Mouse (Mus musculus): ENCODE measurements around the gene Lrba. TPM values are rescaled to one million over a fixed set of nuclear protein-coding genes. Genes with fewer than 3 reads are reported as not detected.
A peak's percentile ranks its signal among the peaks of the same experiment; 100 is the strongest.

The Lrba gene
- polyA plus RNA-seq, 1 experiment from 2014 or later: 1.8 TPM

- WGBS (ENCODE audit: insufficient replicate concordance): 42% methylated on average over 4 of the region's 4 CpGs
- TF ChIP-seq CTCF (IDR thresholded peaks at IDR 0.05; ENCODE audit: low read depth): no peak
- no peak for TF ChIP-seq EP300 (IDR thresholded peaks at IDR 0.05; ENCODE audit: low read depth)
- no peak overlapping the region for H3K4me2 ChIP-seq (ENCODE audit: low read depth, low read length)
Measured at GRCm38 (mm10) chr3:86627008-86627743, 402.7 kb downstream of the Lrba start.

GRCm38 (mm10) chr3:86629379-86629778, 404.9 kb downstream of the Lrba start:
- H3K27ac ChIP-seq (ENCODE audit: low read depth): no peak overlapping the region
- WGBS (ENCODE audit: insufficient replicate concordance): 52% methylated on average over 4 of the region's 4 CpGs
- no peak for TF ChIP-seq CTCF (IDR thresholded peaks at IDR 0.05; ENCODE audit: low read depth)
- no peak for TF ChIP-seq EP300 (IDR thresholded peaks at IDR 0.05; ENCODE audit: low read depth)
- no peak overlapping the region for H3K4me3 ChIP-seq (ENCODE audit: low read depth, low read length)
- DNase-seq (no peak), ATAC-seq (no peak)
- H3K27me3 ChIP-seq (ENCODE audit: insufficient read depth, low read length): no peaks in the 10 kb centered on the region
- H3K9me3 ChIP-seq (ENCODE audit: low read length): no peaks in the 10 kb centered on the region
- no peak overlapping the region for H3K4me2 ChIP-seq (ENCODE audit: low read depth, low read length)
- H3K9ac ChIP-seq (replicated peaks): no peak overlapping the region
- H3K36me3 ChIP-seq (replicated peaks; ENCODE audit: insufficient read depth, low read length): no peaks in the 10 kb centered on the region
- no peaks in the 10 kb centered on the region for H3K4me1 ChIP-seq (ENCODE audit: insufficient read depth)

More at GRCm38 (mm10) chr3:86627008-86627743, 402.7 kb downstream of the Lrba start:
- no peak overlapping the region for H3K9ac ChIP-seq (replicated peaks)
- no peaks in the 10 kb centered on the region for H3K9me3 ChIP-seq (ENCODE audit: low read length)
- DNase-seq (no peak), ATAC-seq (no peak)
- H3K4me1 ChIP-seq (ENCODE audit: insufficient read depth): no peaks in the 10 kb centered on the region
- no peak overlapping the region for H3K4me3 ChIP-seq (ENCODE audit: low read depth, low read length)
- no peaks in the 10 kb centered on the region for H3K27me3 ChIP-seq (ENCODE audit: insufficient read depth, low read length)
- no peak overlapping the region for H3K27ac ChIP-seq (ENCODE audit: low read depth)
- no peaks in the 10 kb centered on the region for H3K36me3 ChIP-seq (replicated peaks; ENCODE audit: insufficient read depth, low read length)

- H3K4me3 ChIP-seq (ENCODE audit: low read depth, low read length): no peak overlapping the region
- no peaks in the 10 kb centered on the region for H3K9me3 ChIP-seq (ENCODE audit: low read length)
- H3K36me3 ChIP-seq (replicated peaks; ENCODE audit: insufficient read depth, low read length): no peaks in the 10 kb centered on the region
- H3K27me3 ChIP-seq (ENCODE audit: insufficient read depth, low read length): no peaks in the 10 kb centered on the region
- peaks cover 6% of the 10 kb centered on the region for H3K4me1 ChIP-seq (ENCODE audit: insufficient read depth)
- H3K9ac ChIP-seq (replicated peaks): no peak overlapping the region
- 0 out of 2 replicates have a peak overlapping the region, but pooled peaks have one; percentile 32 for H3K4me2 ChIP-seq (ENCODE audit: low read depth, low read length)
- 70% methylated on average over 5 of the region's 5 CpGs for WGBS (ENCODE audit: insufficient replicate concordance)
- TF ChIP-seq EP300 (IDR thresholded peaks at IDR 0.05; ENCODE audit: low read depth): no peak
- TF ChIP-seq CTCF (IDR thresholded peaks at IDR 0.05; ENCODE audit: low read depth): no peak
- no peak for DNase-seq
- H3K27ac ChIP-seq (ENCODE audit: low read depth): 0 out of 2 replicates have a peak overlapping the region, but pooled peaks have one; percentile 48
- ATAC-seq: peak; percentile 33; the same call in 1 of the 2 replicates
Measured at GRCm38 (mm10) chr3:86635464-86635863, 411.0 kb downstream of the Lrba start.

DNA sequence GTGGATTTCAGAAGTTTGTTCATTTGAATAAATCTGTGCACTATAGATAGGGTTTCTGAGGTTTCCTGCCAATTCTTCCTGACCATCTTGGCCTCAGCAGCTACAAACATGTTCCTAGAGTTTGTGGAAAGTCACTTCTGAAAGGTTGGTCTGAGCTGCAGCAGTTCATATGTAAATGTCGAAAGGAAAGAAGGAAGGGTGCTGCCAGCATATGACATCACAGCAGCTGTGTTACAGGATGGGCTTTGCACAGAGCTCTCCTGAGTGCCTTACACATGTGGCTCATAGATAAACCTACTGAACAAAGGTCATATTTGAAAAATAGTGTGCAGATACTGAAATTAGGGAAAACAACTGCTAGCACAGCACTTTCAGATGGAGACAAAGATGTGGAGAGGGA, 411.5 kb downstream of the Lrba start:
- no peaks in the 10 kb centered on the region for H3K9me3 ChIP-seq (ENCODE audit: low read length)
- H3K4me1 ChIP-seq (ENCODE audit: insufficient read depth): peaks cover 6% of the 10 kb centered on the region
- H3K4me2 ChIP-seq (ENCODE audit: low read depth, low read length): peak overlapping the region; percentile 32; the same call in 1 of the 2 replicates
- peak; percentile 27 for DNase-seq
- WGBS (ENCODE audit: insufficient replicate concordance): 15% methylated on average over 1 of the region's 1 CpGs
- no peaks in the 10 kb centered on the region for H3K27me3 ChIP-seq (ENCODE audit: insufficient read depth, low read length)
- TF ChIP-seq CTCF (IDR thresholded peaks at IDR 0.05; ENCODE audit: low read depth): no peak
- no peak for TF ChIP-seq EP300 (IDR thresholded peaks at IDR 0.05; ENCODE audit: low read depth)
- no peak overlapping the region for H3K4me3 ChIP-seq (ENCODE audit: low read depth, low read length)
- no peaks in the 10 kb centered on the region for H3K36me3 ChIP-seq (replicated peaks; ENCODE audit: insufficient read depth, low read length)
- no peak overlapping the region for H3K27ac ChIP-seq (ENCODE audit: low read depth)
- ATAC-seq: peak; percentile 69
- H3K9ac ChIP-seq (replicated peaks): no peak overlapping the region

DNA sequence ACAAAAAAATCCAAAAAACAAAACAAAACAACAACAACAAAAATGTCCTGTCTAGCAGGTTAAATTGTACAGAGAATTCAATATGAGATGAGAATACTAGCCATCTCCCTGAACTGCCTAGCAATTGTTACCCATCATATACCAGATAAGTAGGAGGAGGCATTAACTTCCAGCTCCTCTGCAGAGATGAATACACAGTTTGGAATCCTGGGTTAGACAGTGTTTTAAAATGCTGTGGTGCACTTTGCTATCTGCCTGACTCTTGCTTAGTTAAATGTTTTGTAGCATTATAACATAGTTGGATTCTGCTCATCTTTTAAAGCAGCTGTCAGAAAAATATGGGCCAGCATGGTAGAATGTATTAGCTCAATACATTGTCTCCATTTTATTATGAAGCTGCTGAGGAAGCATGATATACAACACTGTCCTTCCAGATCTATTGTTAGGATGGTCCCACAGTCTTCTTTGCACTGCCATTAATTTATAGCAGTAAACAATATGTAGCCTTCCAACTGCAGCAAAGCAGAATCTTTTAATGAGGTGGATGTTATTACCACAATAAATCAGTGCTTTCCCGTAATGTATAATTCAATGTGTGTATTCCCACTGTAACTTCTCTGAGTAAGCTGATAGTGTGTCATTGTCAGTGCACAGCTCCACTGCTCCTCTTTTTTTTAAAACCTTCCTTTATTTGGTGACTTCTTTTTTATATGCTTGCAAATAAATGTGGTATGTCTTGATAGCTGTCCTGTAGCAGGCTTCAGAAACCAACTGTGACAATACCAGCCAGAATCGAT, 414.3 kb downstream of the Lrba start:
- ATAC-seq: no peak
- 88% methylated on average over 2 of the region's 2 CpGs for WGBS (ENCODE audit: insufficient replicate concordance)

GRCm38 (mm10) chr3:86641393-86641792, 416.9 kb downstream of the Lrba start:
- no peaks in the 10 kb centered on the region for H3K4me1 ChIP-seq (ENCODE audit: insufficient read depth)
- H3K36me3 ChIP-seq (replicated peaks; ENCODE audit: insufficient read depth, low read length): no peaks in the 10 kb centered on the region
- no peak for TF ChIP-seq EP300 (IDR thresholded peaks at IDR 0.05; ENCODE audit: low read depth)
- no peak for TF ChIP-seq CTCF (IDR thresholded peaks at IDR 0.05; ENCODE audit: low read depth)
- no peaks in the 10 kb centered on the region for H3K9me3 ChIP-seq (ENCODE audit: low read length)
- H3K9ac ChIP-seq (replicated peaks): no peak overlapping the region
- H3K27ac ChIP-seq (ENCODE audit: low read depth): no peak overlapping the region
- DNase-seq (no peak), ATAC-seq (no peak)
- H3K4me3 ChIP-seq (ENCODE audit: low read depth, low read length): no peak overlapping the region
- no peaks in the 10 kb centered on the region for H3K27me3 ChIP-seq (ENCODE audit: insufficient read depth, low read length)
- 74% methylated on average over 5 of the region's 5 CpGs for WGBS (ENCODE audit: insufficient replicate concordance)
- H3K4me2 ChIP-seq (ENCODE audit: low read depth, low read length): no peak overlapping the region

More for the DNA sequence above, 414.3 kb downstream of the Lrba start:
- DNase-seq: no peak
- H3K4me2 ChIP-seq (ENCODE audit: low read depth, low read length): no peak overlapping the region
- H3K27ac ChIP-seq (ENCODE audit: low read depth): no peak overlapping the region
- H3K9ac ChIP-seq (replicated peaks): no peak overlapping the region
- H3K4me3 ChIP-seq (ENCODE audit: low read depth, low read length): no peak overlapping the region
- H3K36me3 ChIP-seq (replicated peaks; ENCODE audit: insufficient read depth, low read length): no peaks in the 10 kb centered on the region
- peaks cover 6% of the 10 kb centered on the region for H3K4me1 ChIP-seq (ENCODE audit: insufficient read depth)
- H3K27me3 ChIP-seq (ENCODE audit: insufficient read depth, low read length): no peaks in the 10 kb centered on the region
- H3K9me3 ChIP-seq (ENCODE audit: low read length): no peaks in the 10 kb centered on the region
- TF ChIP-seq EP300 (IDR thresholded peaks at IDR 0.05; ENCODE audit: low read depth) (no peak), CTCF (IDR thresholded peaks at IDR 0.05; ENCODE audit: low read depth) (no peak)
